Mouse (Mus musculus) left cerebral cortex, adult 18-20 months (tissue): Measurements from ENCODE around the gene Smad3. TPM values are rescaled to one million over a fixed set of nuclear protein-coding genes. Genes with fewer than 3 reads are reported as not detected.
A peak's percentile ranks its signal among the peaks of the same experiment; 100 is the strongest.

Experiments used
- DNase-seq, 2 experiments: peaks; one replicate each; pipeline ENCODE4 v3.0.0; 2021 to 2022; ENCODE audit warnings: low spot score in 2 of 2, mixed read lengths in 1 of 2
- total RNA-seq, 2 experiments: library from RNA; stranded (reverse); gene quantifications; 2 replicates each; pipeline ENCODE4 v1.2.3; 2021

The Smad3 gene
- total RNA-seq, 2 experiments from 2014 or later, result 58.2 to 70.2 TPM

GRCm38 (mm10) chr9:63703236-63703785 is 54.5 kb downstream of the Smad3 start:
- DNase-seq, result no peak

GRCm38 (mm10) chr9:63702502-63703013 is 55.2 kb downstream of the Smad3 start:
- DNase-seq, result peak; percentile 50 to 63

GRCm38 (mm10) chr9:63701957-63702309 is 55.9 kb downstream of the Smad3 start:
- DNase-seq, result no peak

- DNase-seq, result no peak
Measured at GRCm38 (mm10) chr9:63701258-63701956, 56.4 kb downstream of the Smad3 start.

- DNase-seq, result no peak
Measured at GRCm38 (mm10) chr9:63699145-63699544, 58.6 kb downstream of the Smad3 start.

GRCm38 (mm10) chr9:63698320-63699045 is 59.3 kb downstream of the Smad3 start:
- DNase-seq, result no peak

- no peak for DNase-seq
Measured at GRCm38 (mm10) chr9:63697606-63698005, 60.2 kb downstream of the Smad3 start.

GRCm38 (mm10) chr9:63696463-63697105 is 61.2 kb downstream of the Smad3 start:
- no peak for DNase-seq

GRCm38 (mm10) chr9:63691960-63692359 is 65.8 kb downstream of the Smad3 start:
- no peak for DNase-seq

GRCm38 (mm10) chr9:63690511-63690910 is 67.3 kb downstream of the Smad3 start:
- DNase-seq, result no peak

- no peak for DNase-seq
Measured at GRCm38 (mm10) chr9:63687413-63688015, 70.3 kb downstream of the Smad3 start.

- DNase-seq, result no peak
Measured at GRCm38 (mm10) chr9:63685352-63685751, 72.4 kb downstream of the Smad3 start.

- DNase-seq, result no peak
Measured at GRCm38 (mm10) chr9:63684277-63684676, 73.5 kb downstream of the Smad3 start.

- no peak for DNase-seq
Measured at GRCm38 (mm10) chr9:63682943-63683342, 74.9 kb downstream of the Smad3 start.

- no peak for DNase-seq
Measured at GRCm38 (mm10) chr9:63682301-63682700, 75.5 kb downstream of the Smad3 start.

GRCm38 (mm10) chr9:63678076-63678475 is 79.7 kb downstream of the Smad3 start:
- DNase-seq, result no peak

GRCm38 (mm10) chr9:63677621-63678020 is 80.2 kb downstream of the Smad3 start:
- peak; percentile 60 to 62 for DNase-seq

- no peak for DNase-seq
Measured at GRCm38 (mm10) chr9:63674613-63675012, 83.2 kb downstream of the Smad3 start.

GRCm38 (mm10) chr9:63673494-63673805 is 84.3 kb downstream of the Smad3 start:
- no peak for DNase-seq

- no peak for DNase-seq
Measured at GRCm38 (mm10) chr9:63672797-63673493, 84.8 kb downstream of the Smad3 start.

GRCm38 (mm10) chr9:63669816-63670215 is 88.0 kb downstream of the Smad3 start:
- no peak for DNase-seq
